Mouse (Mus musculus) erythroblast, adult 5-6 weeks (primary cell): ENCODE measurements around the gene Lyrm1. TPM values are rescaled to one million over a fixed set of nuclear protein-coding genes. Genes with fewer than 3 reads are reported as not detected.

Experiments
- ATAC-seq: replicated peaks from 2 replicates; pipeline ENCODE4 v1.8.0; 2016; ENCODE audit warnings: moderate number of reproducible peaks, mild to moderate bottlenecking, moderate TSS enrichment, inconsistent platforms; ENCODE audit not compliant: poor library complexity, low FRiP score, severe bottlenecking
- total RNA-seq, 2 experiments: library from RNA; stranded (forward) in 1 of 2; stranded (reverse) in 1 of 2; fragments of 150-400 nt in 1 of 2; fragments of 200-764, 138-1000 nt in 1 of 2; gene quantifications; 2 replicates each; pipeline versions ENCODE4 v1.2.3 to v1.2.4; 2015 to 2017; ENCODE audit warnings: low replicate concordance in 2 of 2

The Lyrm1 gene
- total RNA-seq (2015; ENCODE audit: low replicate concordance), result not detected in 2 replicates
- 5.5 and 5.7 TPM in 2 replicates for total RNA-seq (2017; ENCODE audit: low replicate concordance)

- peak; percentile 99 for ATAC-seq
Measured at GRCm38 (mm10) chr7:119895639-119896512, at the start of gene Lyrm1, which contains the start of gene Dcun1d3. TSS of gene Lyrm1 (plus strand) at chr7:119895861. TSS of gene Dcun1d3 (minus strand) at chr7:119896298.

- ATAC-seq, result no peak
Measured at GRCm38 (mm10) chr7:119847396-119847795, 48.3 kb upstream of the Lyrm1 start.

DNA sequence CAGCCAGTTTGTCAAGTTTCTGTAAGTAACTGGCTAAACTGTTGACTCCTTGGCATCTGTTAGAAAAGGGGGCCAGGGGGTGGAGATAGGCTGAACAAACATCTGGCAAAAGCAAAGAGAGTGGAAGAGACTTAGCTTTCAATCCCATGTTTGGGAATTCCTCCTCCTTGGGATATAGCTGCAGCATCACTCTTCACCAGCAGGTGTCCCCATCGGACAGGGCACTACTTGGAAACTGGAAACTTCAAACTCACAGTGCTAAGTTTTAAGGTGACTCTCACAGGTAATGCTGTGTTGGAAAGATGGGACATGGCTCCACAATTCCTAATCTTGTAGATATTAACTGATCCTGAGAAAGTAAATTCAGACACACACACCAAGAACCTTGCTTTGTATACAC, 46.6 kb upstream of the Lyrm1 start:
- no peak for ATAC-seq

GRCm38 (mm10) chr7:119850737-119851136, 44.9 kb upstream of the Lyrm1 start:
- no peak for ATAC-seq

- ATAC-seq, result no peak
Measured at GRCm38 (mm10) chr7:119852494-119852893, 43.2 kb upstream of the Lyrm1 start.

DNA sequence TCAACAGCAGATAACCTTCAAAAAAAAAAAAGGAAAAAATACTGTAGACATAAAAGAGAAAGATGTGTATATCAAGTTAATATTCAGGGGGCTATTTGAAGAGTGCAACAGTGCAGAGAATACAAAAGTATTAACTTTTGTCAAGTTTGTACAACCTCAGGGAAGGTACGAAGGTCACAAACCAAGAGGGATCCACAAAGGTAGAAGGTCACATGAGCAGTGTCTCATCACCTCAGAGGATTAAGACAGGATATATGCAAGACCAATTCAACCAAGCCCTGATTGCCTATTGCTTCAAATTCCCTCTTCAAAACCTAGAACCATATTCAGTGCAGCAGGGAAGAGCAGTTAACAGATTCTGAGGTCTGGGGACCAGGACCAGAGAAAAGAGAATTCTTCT, 42.5 kb upstream of the Lyrm1 start:
- no peak for ATAC-seq

DNA sequence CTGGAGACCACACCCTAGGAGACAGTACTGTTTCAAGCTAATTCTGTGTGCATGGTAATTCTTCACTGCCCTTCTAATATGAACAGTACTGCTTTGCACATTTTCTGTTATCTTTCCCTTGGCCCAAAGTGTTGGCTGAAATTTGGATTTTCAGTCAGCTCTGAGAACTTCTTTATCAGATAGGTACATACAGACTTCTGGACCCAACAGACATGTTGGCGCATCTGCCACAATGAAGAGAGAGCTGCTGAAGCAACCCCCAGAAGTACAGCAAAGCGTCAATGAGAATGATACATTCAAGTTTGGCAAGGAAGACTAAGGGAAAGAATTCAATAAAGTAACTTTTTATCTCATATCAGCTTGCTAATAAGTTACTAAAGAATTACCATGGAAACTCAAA, 41.3 kb upstream of the Lyrm1 start:
- ATAC-seq, result no peak

- no peak for ATAC-seq
Measured at GRCm38 (mm10) chr7:119855031-119855430, 40.6 kb upstream of the Lyrm1 start.

- ATAC-seq, result no peak
Measured at GRCm38 (mm10) chr7:119859476-119859875, 36.2 kb upstream of the Lyrm1 start.

- ATAC-seq, result no peak
Measured at GRCm38 (mm10) chr7:119860116-119860515, 35.5 kb upstream of the Lyrm1 start.

GRCm38 (mm10) chr7:119860554-119860953, 35.1 kb upstream of the Lyrm1 start:
- ATAC-seq, result no peak

DNA sequence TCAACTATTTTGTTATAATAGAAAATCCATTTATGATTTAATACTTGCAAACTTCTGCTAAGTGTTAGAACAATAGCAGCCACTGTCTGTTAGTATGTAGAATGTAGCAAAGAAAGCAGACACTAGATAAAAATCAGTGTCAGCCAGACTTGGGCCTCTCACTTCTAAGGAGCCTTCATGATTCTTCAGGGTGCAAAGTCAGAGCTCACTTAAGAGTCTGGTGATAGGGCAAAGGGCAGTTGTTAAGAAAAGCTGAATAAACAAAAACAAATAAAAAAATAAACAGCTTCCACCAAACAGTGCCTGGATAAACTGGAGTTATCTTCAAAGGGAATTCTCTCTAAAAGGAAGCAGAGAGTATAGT, 34.7 kb upstream of the Lyrm1 start:
- no peak for ATAC-seq

DNA sequence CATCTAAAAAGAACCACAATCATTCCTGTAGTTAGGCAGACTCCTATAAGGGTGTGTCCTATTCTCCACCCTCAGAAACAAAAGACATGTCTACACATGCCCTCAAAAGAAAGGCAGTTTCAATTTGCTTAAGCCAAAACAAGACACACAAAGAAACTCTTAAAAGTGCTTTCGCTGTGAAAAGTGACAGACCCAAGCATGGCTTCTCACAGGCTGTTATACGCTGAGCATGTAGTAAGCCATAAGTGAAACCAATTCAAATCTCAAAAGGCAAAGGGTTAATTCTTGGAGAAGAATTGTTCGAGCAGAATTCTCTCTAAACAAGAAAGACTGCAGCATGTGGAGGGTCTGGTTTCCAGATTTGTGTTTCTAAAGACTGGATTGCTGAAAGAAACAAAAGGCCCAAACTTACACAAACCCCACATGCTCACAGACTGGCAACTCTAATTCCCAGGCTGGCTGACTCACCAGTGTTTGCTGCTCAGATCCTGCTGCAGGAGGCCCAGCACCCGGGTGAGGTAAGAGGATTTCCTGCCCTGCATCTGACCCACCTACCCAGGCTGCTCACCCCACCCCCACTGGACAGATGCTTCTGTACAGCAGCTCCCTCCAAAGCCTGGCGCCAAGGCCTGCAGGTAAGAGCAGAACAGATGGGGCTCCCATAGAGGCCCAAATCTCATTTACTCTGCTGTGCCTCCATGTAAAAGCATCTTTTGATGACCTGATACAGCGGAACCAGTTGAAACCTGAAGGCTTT, 34.1 kb upstream of the Lyrm1 start:
- ATAC-seq, result no peak

- ATAC-seq, result no peak
Measured at GRCm38 (mm10) chr7:119862167-119862566, 33.5 kb upstream of the Lyrm1 start.

DNA sequence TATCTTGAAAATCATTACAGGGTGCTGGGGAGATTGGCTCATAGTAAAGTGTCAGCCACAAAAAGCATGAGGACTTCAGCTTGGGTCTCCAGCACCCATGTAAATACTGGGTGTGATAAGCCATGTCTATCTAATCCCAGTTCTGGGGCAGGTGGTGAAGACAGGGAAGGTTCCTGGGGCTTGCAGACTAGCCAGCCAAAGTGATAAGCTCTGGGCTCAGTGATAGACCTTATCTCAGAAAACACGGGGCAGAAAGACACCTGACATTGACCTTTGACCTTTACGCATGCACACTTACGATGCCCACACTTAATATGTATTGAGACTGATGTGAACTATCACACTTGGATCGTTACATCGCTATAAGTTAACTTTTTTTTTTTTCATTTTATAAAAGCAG, 31.2 kb upstream of the Lyrm1 start:
- ATAC-seq, result no peak

GRCm38 (mm10) chr7:119866136-119866535, 29.5 kb upstream of the Lyrm1 start:
- no peak for ATAC-seq

GRCm38 (mm10) chr7:119872204-119872603, 23.5 kb upstream of the Lyrm1 start:
- ATAC-seq, result no peak

DNA sequence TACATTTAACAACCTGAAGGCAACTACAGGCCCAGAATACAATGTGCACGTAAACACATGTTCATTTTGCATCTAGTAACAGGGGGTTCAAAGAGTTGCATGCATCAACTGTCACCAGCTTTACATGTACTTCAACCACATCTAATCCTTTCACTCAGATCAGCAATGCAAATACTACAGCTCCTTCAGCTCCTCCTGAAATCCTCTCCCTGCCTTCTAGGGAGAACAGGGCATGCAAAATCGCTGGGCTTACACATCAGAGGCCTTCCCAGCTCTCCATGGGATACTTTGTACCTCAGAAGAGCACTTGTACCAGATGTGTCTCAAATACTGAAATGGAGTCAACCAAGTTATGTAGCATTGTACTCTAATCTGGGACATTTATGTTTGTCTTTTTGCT, 22.6 kb upstream of the Lyrm1 start:
- ATAC-seq, result no peak

GRCm38 (mm10) chr7:119875776-119876440, 19.8 kb upstream of the Lyrm1 start:
- no peak for ATAC-seq

DNA sequence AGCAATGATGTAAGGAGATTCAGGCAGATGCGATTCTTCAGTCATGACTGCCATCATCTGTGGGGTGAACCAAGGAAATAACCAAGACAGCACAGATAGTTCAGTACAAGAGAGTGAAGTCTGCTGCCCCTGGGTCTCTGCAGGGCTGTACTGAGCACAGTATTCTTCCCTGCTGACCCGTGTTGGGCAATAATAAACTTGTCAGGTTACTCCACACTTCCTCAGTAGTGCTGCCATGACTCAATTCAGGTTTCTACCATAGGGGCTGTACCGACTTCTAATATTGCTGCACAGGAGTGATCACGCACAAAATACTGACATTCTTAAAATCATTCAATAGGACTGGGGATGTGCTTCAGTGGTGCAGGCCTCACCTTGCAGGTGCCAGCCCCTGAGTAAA, 16.5 kb upstream of the Lyrm1 start:
- no peak for ATAC-seq
